Mouse (Mus musculus) midbrain, embryonic 16.5 days (tissue): ENCODE results near the gene Sspn. TPM values are rescaled to one million over a fixed set of nuclear protein-coding genes. Genes with fewer than 3 reads are reported as not detected.

Experiments used
- ATAC-seq: fragments of 200-750 bp; cut with Nextera tagmentation; 2 replicates; pipeline ENCODE4 v1.8.0; 2017; ENCODE audit warnings: moderate TSS enrichment
- H3K27ac ChIP-seq: fragments of 300-500 bp; sonication (generic); 2 replicates; pipeline ENCODE4 v1.5.1; 2014; ENCODE audit warnings: mild to moderate bottlenecking, low read length, mixed read lengths
- H3K27me3 ChIP-seq: fragments of 300-500 bp; sonication (generic); 2 replicates; pipeline ENCODE4 v1.6.1; 2014; ENCODE audit warnings: low read depth, low read length, mixed read lengths; ENCODE audit not compliant: control insufficient read depth, insufficient read depth
- H3K36me3 ChIP-seq: fragments of 300-500 bp; sonication (generic); 2 replicates; pipeline ENCODE4 v1.6.1; 2014; ENCODE audit warnings: mild to moderate bottlenecking, low read length, moderate library complexity, mixed read lengths; ENCODE audit not compliant: control insufficient read depth, insufficient read depth
- H3K4me1 ChIP-seq: fragments of 300-500 bp; sonication (generic); 2 replicates; pipeline ENCODE4 v1.6.1; 2014; ENCODE audit warnings: mild to moderate bottlenecking, low read length, mixed read lengths; ENCODE audit not compliant: control insufficient read depth, insufficient read depth
- H3K4me2 ChIP-seq: fragments of 300-500 bp; sonication (generic); 2 replicates; pipeline ENCODE4 v1.6.1; 2014; ENCODE audit warnings: mild to moderate bottlenecking, low read length, mixed read lengths
- H3K4me3 ChIP-seq: fragments of 300-500 bp; sonication (generic); 2 replicates; pipeline ENCODE4 v1.5.1; 2014; ENCODE audit warnings: low read depth, mild to moderate bottlenecking, low read length, moderate library complexity, mixed read lengths
- H3K9ac ChIP-seq: fragments of 300-500 bp; sonication (generic); 2 replicates; pipeline ENCODE4 v1.6.1; 2014; ENCODE audit warnings: low read depth, low read length, mixed read lengths
- H3K9me3 ChIP-seq: fragments of 300-500 bp; sonication (generic); replicated peaks from 2 replicates; pipeline ENCODE4 v1.6.1; 2014; ENCODE audit warnings: mild to moderate bottlenecking, low read length, mixed read lengths; ENCODE audit not compliant: control insufficient read depth, poor library complexity, severe bottlenecking
- WGBS: fragments of 180-500 bp; shearing (Covaris S2); extraction: QIAGEN DNeasy Blood & Tissue Kit; methylation state at CpG from one replicate; pipeline ENCODE4 v1.1.7; 2014; 5-methylcytosine and 5-hydroxymethylcytosine counted together
- polyA plus RNA-seq: library from polyadenylated mRNA; unstranded; fragments of >200 nt; fragmentation: Nextera tagmentation; extraction: Ambion mirVana; gene quantifications from 2 replicates; pipeline ENCODE4 v1.2.1, GENCODE M21; 2015

Gene Sspn
- polyA plus RNA-seq, 1 experiment from 2014 or later = 6.2 TPM

- Histone ChIP-seq H3K27me3 (no peaks in the 10 kb centered on the region), H3K4me3 (no peak overlapping the region), H3K36me3 (no peaks in the 10 kb centered on the region), H3K9ac (no peak overlapping the region), H3K4me1 (no peaks in the 10 kb centered on the region), H3K9me3 (no peaks in the 10 kb centered on the region), H3K27ac (no peak overlapping the region), H3K4me2 (no peak overlapping the region)
- no peak for ATAC-seq
- WGBS = 74% methylated on average over 3 of the region's 3 CpGs
Observed at GRCm38 (mm10) chr6:145977344-145977743, 45.9 kb downstream of the Sspn start.

GRCm38 (mm10) chr6:145977771-145978450, 46.5 kb downstream of the Sspn start:
- H3K4me3 ChIP-seq = no peak overlapping the region
- no peak overlapping the region for H3K27ac ChIP-seq
- WGBS = 75% methylated on average over 8 of the region's 8 CpGs
- H3K36me3 ChIP-seq = no peaks in the 10 kb centered on the region
- no peaks in the 10 kb centered on the region for H3K9me3 ChIP-seq
- no peaks in the 10 kb centered on the region for H3K27me3 ChIP-seq
- no peaks in the 10 kb centered on the region for H3K4me1 ChIP-seq
- no peak for ATAC-seq
- no peak overlapping the region for H3K9ac ChIP-seq
- no peak overlapping the region for H3K4me2 ChIP-seq

GRCm38 (mm10) chr6:145981074-145981473, 49.6 kb downstream of the Sspn start:
- Histone ChIP-seq H3K4me1 (peaks cover 1% of the 10 kb centered on the region; the same call in 1 of the 2 replicates), H3K36me3 (no peaks in the 10 kb centered on the region), H3K27me3 (no peaks in the 10 kb centered on the region), H3K4me2 (no peak overlapping the region), H3K27ac (no peak overlapping the region), H3K9me3 (no peaks in the 10 kb centered on the region), H3K4me3 (no peak overlapping the region), H3K9ac (no peak overlapping the region)
- no peak for ATAC-seq
- 92% methylated on average over 8 of the region's 8 CpGs for WGBS

GRCm38 (mm10) chr6:145982335-145982734, 50.9 kb downstream of the Sspn start:
- Histone ChIP-seq H3K27ac (no peak overlapping the region), H3K4me1 (peaks cover 2% of the 10 kb centered on the region; the same call in 1 of the 2 replicates), H3K9ac (no peak overlapping the region), H3K4me3 (no peak overlapping the region), H3K27me3 (no peaks in the 10 kb centered on the region), H3K9me3 (no peaks in the 10 kb centered on the region), H3K4me2 (no peak overlapping the region), H3K36me3 (no peaks in the 10 kb centered on the region)
- ATAC-seq = no peak
- WGBS = 93% methylated on average over 4 of the region's 4 CpGs

GRCm38 (mm10) chr6:145990578-145990977, 59.1 kb downstream of the Sspn start:
- Histone ChIP-seq H3K9me3 (no peaks in the 10 kb centered on the region), H3K9ac (no peak overlapping the region), H3K27me3 (no peaks in the 10 kb centered on the region), H3K4me2 (no peak overlapping the region), H3K4me1 (peaks cover 2% of the 10 kb centered on the region; the same call in 1 of the 2 replicates), H3K36me3 (no peaks in the 10 kb centered on the region), H3K4me3 (no peak overlapping the region), H3K27ac (no peak overlapping the region)
- ATAC-seq = no peak
- 85% methylated on average over 1 of the region's 1 CpGs for WGBS

GRCm38 (mm10) chr6:145992526-145992925, 61.1 kb downstream of the Sspn start:
- H3K36me3 ChIP-seq = no peaks in the 10 kb centered on the region
- H3K4me1 ChIP-seq = no peaks in the 10 kb centered on the region
- no peaks in the 10 kb centered on the region for H3K9me3 ChIP-seq
- H3K4me3 ChIP-seq = no peak overlapping the region
- no peak overlapping the region for H3K27ac ChIP-seq
- no peak for ATAC-seq
- no peak overlapping the region for H3K9ac ChIP-seq
- no peak overlapping the region for H3K4me2 ChIP-seq
- H3K27me3 ChIP-seq = no peaks in the 10 kb centered on the region
- WGBS = 71% methylated on average over 11 of the region's 11 CpGs

GRCm38 (mm10) chr6:145992985-145993384, 61.5 kb downstream of the Sspn start:
- Histone ChIP-seq H3K4me3 (no peak overlapping the region), H3K9ac (no peak overlapping the region), H3K27ac (no peak overlapping the region), H3K4me2 (no peak overlapping the region), H3K36me3 (no peaks in the 10 kb centered on the region), H3K27me3 (no peaks in the 10 kb centered on the region), H3K4me1 (no peaks in the 10 kb centered on the region), H3K9me3 (no peaks in the 10 kb centered on the region)
- WGBS = 85% methylated on average over 10 of the region's 10 CpGs
- no peak for ATAC-seq

GRCm38 (mm10) chr6:145998314-145999007, 67.0 kb downstream of the Sspn start:
- H3K4me1 ChIP-seq = 0 out of 2 replicates have a peak, but pooled peaks cover 3% of the 10 kb centered on the region
- H3K4me3 ChIP-seq = no peak overlapping the region
- ATAC-seq = no peak
- no peaks in the 10 kb centered on the region for H3K36me3 ChIP-seq
- no peak overlapping the region for H3K4me2 ChIP-seq
- H3K27me3 ChIP-seq = no peaks in the 10 kb centered on the region
- H3K9ac ChIP-seq = no peak overlapping the region
- WGBS = 25% methylated on average over 13 of the region's 13 CpGs
- no peak overlapping the region for H3K27ac ChIP-seq
- H3K9me3 ChIP-seq = no peaks in the 10 kb centered on the region

GRCm38 (mm10) chr6:146000767-146001166, 69.3 kb downstream of the Sspn start:
- H3K4me1 ChIP-seq = 0 out of 2 replicates have a peak, but pooled peaks cover 3% of the 10 kb centered on the region
- H3K27ac ChIP-seq = no peak overlapping the region
- no peak for ATAC-seq
- H3K27me3 ChIP-seq = no peaks in the 10 kb centered on the region
- H3K36me3 ChIP-seq = no peaks in the 10 kb centered on the region
- no peaks in the 10 kb centered on the region for H3K9me3 ChIP-seq
- 100% methylated on average over 1 of the region's 1 CpGs for WGBS
- no peak overlapping the region for H3K4me2 ChIP-seq
- no peak overlapping the region for H3K4me3 ChIP-seq
- H3K9ac ChIP-seq = no peak overlapping the region
